Mouse (Mus musculus) liver, embryonic 14.5 days (tissue): ENCODE measurements at regions not wholly inside any gene's neighbourhood (a gene's known extent, or its start where the extent isn't known, plus 50 kb on each side); places are given as distances from the start of the nearest gene placed in this dataset.

Source experiments
- ATAC-seq: fragments of 200-750 bp; cut with Nextera tagmentation; 2 replicates; pipeline ENCODE4 v1.8.0; 2017; ENCODE audit warnings: moderate number of reproducible peaks, mild to moderate bottlenecking, moderate library complexity; ENCODE audit not compliant: insufficient read depth
- DNase-seq, 3 experiments: peaks; one replicate each; pipeline ENCODE4 v3.0.0-alpha.2; 2012 to 2013; ENCODE audit warnings: low read depth in 3 of 3, low spot score in 3 of 3
- H3K27ac ChIP-seq: fragments of 300-500 bp; sonication (generic); 2 replicates; pipeline ENCODE4 v1.5.1; 2014; ENCODE audit warnings: moderate library complexity, mild to moderate bottlenecking, control low read depth, inconsistent platforms
- H3K27me3 ChIP-seq: fragments of 300-500 bp; sonication (generic); 2 replicates; pipeline ENCODE4 v1.6.1; 2014; ENCODE audit warnings: mild to moderate bottlenecking, low read length, moderate library complexity; ENCODE audit not compliant: control insufficient read depth, insufficient read depth
- H3K36me3 ChIP-seq: fragments of 300-500 bp; sonication (generic); replicated peaks from 2 replicates; pipeline ENCODE4 v1.6.1; 2014; ENCODE audit warnings: low read depth; ENCODE audit not compliant: control insufficient read depth, insufficient read depth
- H3K4me1 ChIP-seq, 2 experiments: fragments of 200-500 bp in 1 of 2; fragments of 300-500 bp in 1 of 2; sonication (generic) in 1 of 2; replicated peaks; 2 replicates each; pipeline ENCODE4 v1.6.1; 2012 to 2014; ENCODE audit warnings: antibody characterized with exemption in 1 of 2, inconsistent platforms in 1 of 2, low read length in 1 of 2; ENCODE audit not compliant: control insufficient read depth in 2 of 2, insufficient read depth in 2 of 2
- H3K4me2 ChIP-seq: fragments of 300-500 bp; sonication (generic); 2 replicates; pipeline ENCODE4 v1.6.1; 2014; ENCODE audit warnings: low read depth, mild to moderate bottlenecking, control low read depth, moderate library complexity
- H3K4me3 ChIP-seq, 2 experiments: fragments of 200-500 bp in 1 of 2; fragments of 300-500 bp in 1 of 2; sonication (generic) in 1 of 2; 2 replicates each; pipeline ENCODE4 v1.5.1; 2012 to 2014; ENCODE audit warnings: low read depth in 2 of 2, low read length in 2 of 2, mild to moderate bottlenecking in 2 of 2, control low read depth in 1 of 2, inconsistent platforms in 1 of 2, moderate library complexity in 1 of 2; ENCODE audit not compliant: insufficient read depth in 1 of 2
- H3K9ac ChIP-seq: fragments of 300-500 bp; sonication (generic); replicated peaks from 2 replicates; pipeline ENCODE4 v1.6.1; 2014; ENCODE audit warnings: mild to moderate bottlenecking, control low read depth, moderate library complexity
- H3K9me3 ChIP-seq: fragments of 300-500 bp; sonication (generic); 2 replicates; pipeline ENCODE4 v1.6.1; 2016; ENCODE audit warnings: low read length, mixed read lengths; ENCODE audit not compliant: control insufficient read depth
- CTCF ChIP-seq: IDR thresholded peaks from 2 replicates; pipeline ENCODE4 v1.5.1; 2016; ENCODE audit warnings: antibody characterized with exemption, low read depth, control low read depth
- EP300 ChIP-seq: IDR thresholded peaks from 2 replicates; pipeline ENCODE4 v1.6.1; 2016; ENCODE audit warnings: antibody characterized with exemption, low read depth
- WGBS: fragments of 180-500 bp; shearing (Covaris S2); extraction: QIAGEN DNeasy Blood & Tissue Kit; methylation state at CpG from one replicate; pipeline ENCODE4 v1.1.7; 2014; ENCODE audit not compliant: insufficient replicate concordance; 5-methylcytosine and 5-hydroxymethylcytosine counted together

GRCm38 (mm10) chr13:71555471-71555870, 408.1 kb downstream of the Irx1 start:
- DNase-seq (no peak), ATAC-seq (no peak)
- no peaks in the 10 kb centered on the region for H3K4me1 ChIP-seq
- no peak overlapping the region for H3K4me2 ChIP-seq
- no peak overlapping the region for H3K27ac ChIP-seq
- H3K9ac ChIP-seq: no peak overlapping the region
- no peaks in the 10 kb centered on the region for H3K36me3 ChIP-seq
- H3K9me3 ChIP-seq: no peaks in the 10 kb centered on the region
- 73% methylated on average over 6 of the region's 6 CpGs for WGBS
- no peak for TF ChIP-seq CTCF
- TF ChIP-seq EP300: no peak
- no peaks in the 10 kb centered on the region for H3K27me3 ChIP-seq
- H3K4me3 ChIP-seq: no peak overlapping the region

DNA sequence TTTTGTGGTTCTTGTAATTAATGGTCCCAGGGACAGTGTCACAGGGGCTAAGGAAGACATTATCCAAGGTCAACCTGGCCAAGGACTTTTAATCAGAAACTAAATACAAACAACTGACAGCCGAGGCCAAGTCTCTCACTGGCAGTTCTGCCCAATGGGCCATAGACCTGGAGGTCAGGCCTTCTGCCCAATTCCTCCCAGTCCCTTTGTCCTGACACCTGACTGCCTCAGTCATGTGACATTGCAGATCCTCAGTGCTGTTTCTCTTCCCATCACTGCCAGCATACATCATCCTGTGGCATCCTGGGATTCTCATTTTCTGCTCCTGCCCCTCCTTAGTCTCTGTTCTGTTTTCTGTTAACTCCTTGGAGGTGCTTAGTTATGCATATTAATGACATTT, 413.4 kb downstream of the Irx1 start:
- no peaks in the 10 kb centered on the region for H3K27me3 ChIP-seq
- no peak overlapping the region for H3K4me3 ChIP-seq
- no peak for TF ChIP-seq EP300
- TF ChIP-seq CTCF: no peak
- DNase-seq (no peak), ATAC-seq (no peak)
- no peaks in the 10 kb centered on the region for H3K9me3 ChIP-seq
- H3K36me3 ChIP-seq: no peaks in the 10 kb centered on the region
- 39% methylated on average over 1 of the region's 1 CpGs for WGBS
- no peaks in the 10 kb centered on the region for H3K4me1 ChIP-seq
- no peak overlapping the region for H3K4me2 ChIP-seq
- H3K27ac ChIP-seq: no peak overlapping the region
- no peak overlapping the region for H3K9ac ChIP-seq

DNA sequence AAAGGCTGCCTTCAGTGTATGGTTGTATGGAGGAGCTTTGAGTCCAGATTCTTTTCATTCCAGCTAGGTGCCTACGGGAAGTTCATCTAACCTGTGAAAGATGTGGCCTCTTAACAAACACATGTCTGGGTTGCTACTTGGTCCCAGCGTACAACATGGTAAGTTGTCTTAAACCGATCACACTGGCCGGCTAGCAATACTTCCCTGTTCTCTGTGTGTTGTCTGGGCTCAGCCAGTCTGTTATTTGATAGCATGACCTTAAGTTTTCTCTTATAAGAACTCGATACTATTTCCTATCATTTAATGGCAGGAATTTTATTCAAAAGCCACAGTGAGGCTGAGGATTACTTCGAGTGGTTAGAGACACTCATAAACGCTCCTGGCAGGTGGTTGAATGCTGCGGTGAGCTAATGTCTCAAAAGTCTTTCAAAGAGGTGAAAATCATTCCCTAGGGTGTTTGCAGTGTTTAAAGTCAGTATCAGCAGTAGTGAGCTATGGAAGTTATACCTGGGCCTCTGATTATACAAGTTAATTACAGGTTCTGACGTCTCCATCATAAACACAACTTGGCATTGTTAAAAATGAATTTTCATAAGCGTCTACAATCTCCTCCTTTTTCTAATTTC, 414.2 kb downstream of the Irx1 start:
- Histone ChIP-seq H3K27ac (no peak overlapping the region), H3K36me3 (no peaks in the 10 kb centered on the region), H3K4me2 (no peak overlapping the region), H3K27me3 (no peaks in the 10 kb centered on the region), H3K9ac (no peak overlapping the region), H3K4me1 (no peaks in the 10 kb centered on the region), H3K9me3 (no peaks in the 10 kb centered on the region), H3K4me3 (no peak overlapping the region)
- ATAC-seq (no peak), DNase-seq (no peak)
- 65% methylated on average over 10 of the region's 10 CpGs for WGBS
- TF ChIP-seq CTCF (no peak), EP300 (no peak)

- Histone ChIP-seq H3K4me3 (no peak overlapping the region), H3K27me3 (no peaks in the 10 kb centered on the region), H3K4me2 (no peak overlapping the region), H3K36me3 (no peaks in the 10 kb centered on the region), H3K9me3 (no peaks in the 10 kb centered on the region), H3K27ac (no peak overlapping the region), H3K4me1 (no peaks in the 10 kb centered on the region), H3K9ac (no peak overlapping the region)
- no peak for ATAC-seq
- 31% methylated on average over 4 of the region's 4 CpGs for WGBS
- TF ChIP-seq CTCF (no peak), EP300 (no peak)
- no peak for DNase-seq
Measured at GRCm38 (mm10) chr13:71538226-71538625, 425.3 kb downstream of the Irx1 start.

DNA sequence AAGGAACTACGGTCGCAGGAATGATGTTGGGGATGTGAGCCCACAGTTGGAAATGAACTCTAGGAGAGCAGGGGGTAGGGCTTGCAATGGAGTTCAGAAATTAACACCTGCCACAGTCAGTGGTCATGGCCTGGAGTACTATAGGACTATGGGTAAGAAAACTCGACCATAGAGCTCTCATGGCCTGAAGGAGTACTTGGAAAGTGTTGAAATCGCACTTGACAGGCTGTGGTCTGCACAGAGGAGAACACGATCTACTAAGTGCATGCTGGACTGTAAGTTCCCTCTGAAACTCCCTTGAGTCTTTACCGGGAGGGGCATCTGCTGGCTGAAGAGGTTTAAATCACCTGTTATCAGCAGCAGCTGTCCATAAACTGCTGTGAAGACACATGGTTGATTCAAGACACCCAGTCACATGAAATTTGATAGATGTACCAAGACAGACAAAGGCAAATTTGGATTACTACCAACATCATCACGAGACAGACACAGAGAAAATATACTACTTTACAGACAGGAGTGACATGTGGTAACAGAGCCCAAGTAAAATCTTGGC, 430.6 kb downstream of the Irx1 start:
- Histone ChIP-seq H3K9me3 (no peaks in the 10 kb centered on the region), H3K36me3 (no peaks in the 10 kb centered on the region), H3K9ac (no peak overlapping the region), H3K27ac (no peak overlapping the region), H3K4me3 (no peak overlapping the region), H3K4me2 (no peak overlapping the region), H3K27me3 (no peaks in the 10 kb centered on the region), H3K4me1 (no peaks in the 10 kb centered on the region)
- WGBS: 60% methylated on average over 7 of the region's 7 CpGs
- DNase-seq: no peak
- no peak for ATAC-seq
- no peak for TF ChIP-seq CTCF
- no peak for TF ChIP-seq EP300
